Comparison of ENCODE assay signal across 8 mouse cellular contexts in genomic region chr3:37641796-37642680, GRCm38 (mm10). TPM values are rescaled to one million over a fixed set of nuclear protein-coding genes. Genes with fewer than 3 reads are reported as not detected.
DNase-seq lines count a peak whose midpoint lies in the region; ATAC-seq and TF ChIP-seq lines count a peak whose summit lies in the region.

No protein-coding gene starts in this region.

- WGBS in forebrain, embryonic 16.5 days = 36% methylated on average over 20 of the region's 20 CpGs
- WGBS in intestine, embryonic 16.5 days = 37% methylated on average over 20 of the region's 20 CpGs
- WGBS in liver, postnatal 0 days (ENCODE audit: insufficient replicate concordance) = 53% methylated on average over 20 of the region's 20 CpGs

- no peak for TF ChIP-seq EP300 in liver, postnatal 0 days (IDR thresholded peaks at IDR 0.05; ENCODE audit: low read depth)

- 0 out of 2 replicates have a peak, but pooled peaks cover 2% of the 10 kb centered on the region for H3K27me3 ChIP-seq in forebrain, embryonic 16.5 days (replicated peaks; ENCODE audit: control insufficient read depth, insufficient read depth, low read length)
- H3K27me3 ChIP-seq in intestine, embryonic 16.5 days (replicated peaks; ENCODE audit: control insufficient read depth, insufficient read depth, low read length) = no peaks in the 10 kb centered on the region
- H3K27me3 ChIP-seq in liver, postnatal 0 days (ENCODE audit: insufficient read depth, low read length) = no peaks in the 10 kb centered on the region

- 0 out of 2 replicates have a peak, but pooled peaks cover 3% of the 10 kb centered on the region for H3K36me3 ChIP-seq in forebrain, embryonic 16.5 days (ENCODE audit: control insufficient read depth, insufficient read depth)
- H3K36me3 ChIP-seq in intestine, embryonic 16.5 days (ENCODE audit: control insufficient read depth, insufficient read depth, low read length) = peaks cover 14% of the 10 kb centered on the region; the same call in 1 of the 2 replicates
- peaks cover 17% of the 10 kb centered on the region for H3K36me3 ChIP-seq in liver, postnatal 0 days (replicated peaks; ENCODE audit: insufficient read depth, low read length)

- ATAC-seq in forebrain, embryonic 16.5 days = no peak
- no peak for ATAC-seq in intestine, embryonic 16.5 days
- no peak for ATAC-seq in liver, postnatal 0 days
- no peak for ATAC-seq in megakaryocyte-erythroid progenitor cell, adult 5-6 weeks (replicated peaks; ENCODE audit: low FRiP score, low TSS enrichment, poor library complexity, severe bottlenecking)
- no peak for ATAC-seq in erythroblast, adult 5-6 weeks (replicated peaks; ENCODE audit: low FRiP score, poor library complexity, severe bottlenecking)

- H3K4me3 ChIP-seq in forebrain, embryonic 16.5 days (replicated peaks; ENCODE audit: low read length) = peak overlapping the region; percentile 89
- peak overlapping the region; percentile 94 for H3K4me3 ChIP-seq in intestine, embryonic 16.5 days (ENCODE audit: low read length)
- peak overlapping the region; percentile 91 for H3K4me3 ChIP-seq in liver, postnatal 0 days (ENCODE audit: low read depth, low read length)

- H3K9ac ChIP-seq in forebrain, embryonic 16.5 days (replicated peaks; ENCODE audit: low read depth, low read length) = 0 out of 2 replicates have a peak overlapping the region, but pooled peaks have one; percentile 30
- H3K9ac ChIP-seq in intestine, embryonic 16.5 days (ENCODE audit: low read depth, low read length) = peak overlapping the region; percentile 31
- peak overlapping the region; percentile 84; the same call in 1 of the 2 replicates for H3K9ac ChIP-seq in liver, postnatal 0 days (replicated peaks)

- H3K4me2 ChIP-seq in forebrain, embryonic 16.5 days (ENCODE audit: low read length) = peak overlapping the region; percentile 94
- peak overlapping the region; percentile 77 for H3K4me2 ChIP-seq in intestine, embryonic 16.5 days (ENCODE audit: low read depth, low read length)
- peak overlapping the region; percentile 99 for H3K4me2 ChIP-seq in liver, postnatal 0 days (ENCODE audit: low read depth, low read length)

- H3K4me1 ChIP-seq in forebrain, embryonic 16.5 days (replicated peaks; ENCODE audit: control insufficient read depth, insufficient read depth, low read length) = peaks cover 22% of the 10 kb centered on the region
- H3K4me1 ChIP-seq in intestine, embryonic 16.5 days (ENCODE audit: control insufficient read depth, insufficient read depth, low read length) = peaks cover 23% of the 10 kb centered on the region
- peaks cover 34% of the 10 kb centered on the region for H3K4me1 ChIP-seq in liver, postnatal 0 days (ENCODE audit: insufficient read depth)

- peak; percentile 36 to 47 for DNase-seq in cerebellum, postnatal 10 days
- no peak for DNase-seq in cerebellum, postnatal 25 days
- DNase-seq in liver, postnatal 0 days = no peak
- DNase-seq in thymus, postnatal 14 days = no peak

- H3K9me3 ChIP-seq in forebrain, embryonic 16.5 days (ENCODE audit: control insufficient read depth, low read length) = no peaks in the 10 kb centered on the region
- H3K9me3 ChIP-seq in intestine, embryonic 16.5 days (ENCODE audit: control insufficient read depth, low read length) = no peaks in the 10 kb centered on the region
- no peaks in the 10 kb centered on the region for H3K9me3 ChIP-seq in liver, postnatal 0 days (ENCODE audit: low read length)

- no peak overlapping the region for H3K27ac ChIP-seq in forebrain, embryonic 16.5 days (ENCODE audit: low read length)
- peak overlapping the region; percentile 36 for H3K27ac ChIP-seq in intestine, embryonic 16.5 days (ENCODE audit: low read length)
- H3K27ac ChIP-seq in liver, postnatal 0 days (ENCODE audit: low read depth) = peak overlapping the region; percentile 90

- TF ChIP-seq CTCF in liver, postnatal 0 days (IDR thresholded peaks at IDR 0.05; ENCODE audit: low read depth) = no peak

RNA-seq across cellular contexts. Expression of gene Spry1, which starts 2.3 kb away (rescaled TPM):
- polyA plus RNA-seq in forebrain, embryonic 16.5 days (2015; fragmentation: Nextera tagmentation; extraction: Ambion mirVana) = 6.4 and 6.6 TPM in 2 replicates
- 11.3 and 13.4 TPM in 2 replicates for polyA plus RNA-seq in intestine, embryonic 16.5 days (2015; fragmentation: Nextera tagmentation; extraction: Ambion mirVana)
- 3.7 and 4.8 TPM in 2 replicates for polyA plus RNA-seq in liver, postnatal 0 days (2015; fragmentation: Nextera tagmentation; extraction: Ambion mirVana)
- total RNA-seq in megakaryocyte-erythroid progenitor cell, adult 5-6 weeks (2014; fragmentation: Nextera tagmentation) = 0.20 and 2.7 TPM in 2 replicates
- total RNA-seq in megakaryocyte-erythroid progenitor cell, adult 5-6 weeks (2017) = 1.3 and 3.3 TPM in 2 replicates
- total RNA-seq in erythroblast, adult 5-6 weeks (2015; ENCODE audit: low replicate concordance) = 2.3 TPM in 1 of 2 replicates, not detected in the other
- total RNA-seq in erythroblast, adult 5-6 weeks (2017; ENCODE audit: low replicate concordance) = 0.26 TPM in 1 of 2 replicates, not detected in the other

Comparison
In these comparisons a context has a peak if more than half of its experiments do, and no peak if none do; other contexts are left out.
1. DNase-seq: peak in cerebellum, postnatal 10 days (2 of 2); none in cerebellum, postnatal 25 days (0 of 2), liver, postnatal 0 days (single experiment) and thymus, postnatal 14 days (single experiment).
2. H3K9ac ChIP-seq: peak in every context shown above with its lines; median percentile 84 in liver, postnatal 0 days; 31 in intestine, embryonic 16.5 days; 30 in forebrain, embryonic 16.5 days.
3. Peak in every context shown above with its lines, with median percentiles within 50 percentile points of each other: H3K4me2 ChIP-seq and H3K4me3 ChIP-seq.